Mouse (Mus musculus) cerebellum, adult 2 months (tissue): ENCODE data around the gene Pkp2.

ENCODE experiments used
- CTCF ChIP-seq: fragments of 200-500 bp; IDR thresholded peaks from 2 replicates; pipeline ENCODE4 v1.5.1; 2011; ENCODE audit warnings: low read depth, mild to moderate bottlenecking, control low read depth, low read length, moderate library complexity, borderline replicate concordance; ENCODE audit not compliant: insufficient read depth
- POLR2A ChIP-seq: fragments of 200-500 bp; IDR thresholded peaks from 2 replicates; pipeline ENCODE4 v1.6.1; 2011; ENCODE audit warnings: low read length, control low read depth, borderline replicate concordance; ENCODE audit not compliant: insufficient read depth

- no peak for TF ChIP-seq CTCF
- no peak for TF ChIP-seq POLR2A
These were observed 715 bp downstream of the Pkp2 start for GRCm38 (mm10) chr16:16213761-16214305.
